Mouse (Mus musculus): ENCODE results near the gene Gnb2.

- TF ChIP-seq CTCF (IDR thresholded peaks at IDR 0.05; ENCODE audit: low read depth) (no peak), EP300 (IDR thresholded peaks at IDR 0.05; ENCODE audit: low read depth) (peak; percentile 79; the same call in 1 of the 2 replicates)
Measured at GRCm38 (mm10) chr5:137533117-137533827, at the start of gene Gnb2, which contains the start of gene Epo.

All from liver, postnatal 0 days (tissue).